Mouse (Mus musculus): ENCODE measurements at regions not wholly inside any gene's neighbourhood (a gene's known extent, or its start where the extent isn't known, plus 50 kb on each side); places are given as distances from the start of the nearest gene placed in this dataset.

DNA sequence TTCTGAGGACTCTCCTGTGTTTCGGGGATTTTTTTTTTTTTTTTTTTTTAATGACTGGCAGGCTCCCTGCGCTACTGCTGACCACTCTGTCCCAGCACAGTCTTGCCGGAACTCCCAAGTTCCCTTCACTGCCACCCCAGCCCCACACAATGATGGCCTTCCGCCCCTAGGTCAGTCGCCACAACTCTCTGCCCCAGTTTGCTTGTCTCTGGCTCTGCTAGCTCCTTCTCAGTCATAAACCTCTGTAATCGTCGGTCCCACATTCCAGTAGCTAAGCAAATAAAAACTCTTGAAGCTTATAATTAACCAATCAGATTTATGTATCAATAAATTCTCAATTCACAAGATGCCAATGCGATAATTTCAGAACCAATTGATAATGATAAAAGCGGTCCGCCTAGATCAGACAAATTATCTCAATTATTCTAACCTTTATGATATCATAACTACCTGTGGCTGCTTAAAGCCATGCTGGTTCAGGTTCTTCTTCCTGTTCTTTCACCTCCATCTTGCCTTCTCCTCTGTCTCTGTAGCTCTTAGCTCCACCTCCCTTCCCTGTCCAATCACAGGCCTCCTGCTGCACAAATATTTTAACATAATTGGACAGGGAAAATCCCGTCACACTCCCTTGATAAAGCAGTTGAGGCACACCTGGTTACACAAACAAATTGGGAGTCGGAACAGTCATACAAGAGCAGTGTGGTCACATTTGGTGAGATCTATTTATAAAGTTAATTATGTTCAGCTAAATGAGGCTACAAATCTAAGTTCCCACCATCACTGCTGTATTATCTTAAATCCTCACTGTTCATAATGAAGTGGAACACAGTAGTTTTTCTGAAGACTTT is 135.2 kb upstream of the Tars start:
- no peak for ATAC-seq
- WGBS (ENCODE audit: insufficient replicate concordance), result 72% methylated on average over 12 of the region's 12 CpGs
- H3K4me1 ChIP-seq, result 0 out of 2 replicates have a peak, but pooled peaks cover 4% of the 10 kb centered on the region
- H3K9me3 ChIP-seq (replicated peaks), result no peaks in the 10 kb centered on the region
- H3K36me3 ChIP-seq, result no peaks in the 10 kb centered on the region
- no peak overlapping the region for H3K4me2 ChIP-seq
- H3K9ac ChIP-seq, result no peak overlapping the region
- no peak overlapping the region for H3K4me3 ChIP-seq
- no peaks in the 10 kb centered on the region for H3K27me3 ChIP-seq (replicated peaks)
- no peak overlapping the region for H3K27ac ChIP-seq

DNA sequence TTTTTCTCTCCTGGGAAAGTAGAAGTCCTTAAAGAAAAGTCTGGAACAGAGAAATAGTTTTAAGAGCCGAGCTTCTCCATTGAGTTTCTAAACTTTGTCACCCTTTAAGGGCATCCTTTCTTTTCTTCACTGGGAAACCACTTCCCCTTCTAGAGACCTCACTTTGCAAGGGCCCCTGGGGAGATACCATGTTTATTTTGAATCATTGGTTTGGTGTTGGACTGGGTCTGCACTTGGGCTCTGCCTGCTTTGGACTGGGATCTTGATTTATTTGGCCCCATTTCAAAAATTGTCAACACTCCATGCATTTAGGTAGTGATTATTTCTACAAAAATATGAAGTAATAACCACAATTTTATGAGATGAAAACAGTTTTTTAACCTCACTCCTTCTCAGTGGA is 134.2 kb upstream of the Tars start:
- Histone ChIP-seq H3K9me3 (replicated peaks) (no peaks in the 10 kb centered on the region), H3K4me1 (0 out of 2 replicates have a peak, but pooled peaks cover 4% of the 10 kb centered on the region), H3K36me3 (no peaks in the 10 kb centered on the region), H3K4me2 (no peak overlapping the region), H3K27ac (no peak overlapping the region), H3K27me3 (replicated peaks) (no peaks in the 10 kb centered on the region), H3K9ac (no peak overlapping the region), H3K4me3 (no peak overlapping the region)
- 23% methylated on average over 1 of the region's 1 CpGs for WGBS (ENCODE audit: insufficient replicate concordance)
- no peak for ATAC-seq

DNA sequence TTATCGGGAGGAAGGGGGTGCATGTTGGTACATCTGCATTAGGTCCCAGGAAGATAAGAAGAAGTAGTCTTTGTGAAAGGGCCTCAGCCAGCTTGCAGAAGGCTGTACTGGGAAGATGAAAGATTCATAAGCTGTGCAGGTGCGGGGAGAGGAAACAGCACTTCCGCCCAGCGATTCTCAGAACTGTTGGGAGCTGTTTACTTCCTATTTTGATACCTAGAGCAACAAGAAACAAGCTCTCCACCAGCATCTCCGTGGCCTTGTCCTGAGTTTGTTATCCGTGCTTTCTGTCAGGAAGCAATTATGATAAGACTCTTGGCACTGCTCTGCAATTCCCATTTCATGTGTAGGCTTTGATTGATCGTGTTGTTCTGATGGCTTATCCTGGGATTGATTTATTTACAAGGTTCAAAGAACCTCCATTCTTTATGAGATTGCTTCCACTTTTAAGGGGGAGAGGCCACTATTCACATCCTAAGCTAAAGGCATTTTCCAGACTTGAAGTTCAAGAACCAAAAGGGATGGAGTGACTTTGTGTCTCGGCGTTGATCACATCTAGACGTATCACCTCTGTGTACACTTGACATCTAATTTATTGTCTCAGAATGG is 133.6 kb upstream of the Tars start:
- WGBS (ENCODE audit: insufficient replicate concordance), result 41% methylated on average over 10 of the region's 10 CpGs
- Histone ChIP-seq H3K27me3 (replicated peaks) (no peaks in the 10 kb centered on the region), H3K4me1 (0 out of 2 replicates have a peak, but pooled peaks cover 4% of the 10 kb centered on the region), H3K4me3 (no peak overlapping the region), H3K9me3 (replicated peaks) (no peaks in the 10 kb centered on the region), H3K4me2 (no peak overlapping the region), H3K36me3 (no peaks in the 10 kb centered on the region), H3K27ac (no peak overlapping the region), H3K9ac (no peak overlapping the region)
- no peak for ATAC-seq

DNA sequence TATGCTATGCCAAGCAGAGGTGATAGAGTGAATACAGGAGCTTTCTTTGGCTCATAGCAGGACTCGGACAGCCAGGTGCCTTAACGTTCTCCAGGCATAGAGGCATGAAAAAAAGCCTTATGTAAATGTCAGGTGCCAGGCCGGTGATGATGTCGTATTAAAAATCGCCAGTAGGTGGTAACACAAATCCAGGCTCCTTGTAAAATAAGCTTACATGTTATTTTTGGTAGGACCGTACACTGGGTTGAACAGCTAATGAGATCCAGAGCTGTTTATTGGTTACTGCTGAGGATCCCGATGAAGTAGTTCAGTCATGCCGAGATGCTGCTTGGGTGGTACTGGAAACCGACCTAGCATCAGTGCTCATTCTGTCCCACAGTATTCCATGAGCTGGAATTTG is 133.1 kb upstream of the Tars start:
- Histone ChIP-seq H3K36me3 (no peaks in the 10 kb centered on the region), H3K4me2 (no peak overlapping the region), H3K9ac (no peak overlapping the region), H3K4me1 (0 out of 2 replicates have a peak, but pooled peaks cover 4% of the 10 kb centered on the region), H3K9me3 (replicated peaks) (no peaks in the 10 kb centered on the region), H3K27me3 (replicated peaks) (no peaks in the 10 kb centered on the region), H3K4me3 (no peak overlapping the region), H3K27ac (no peak overlapping the region)
- WGBS (ENCODE audit: insufficient replicate concordance), result 64% methylated on average over 9 of the region's 9 CpGs
- no peak for ATAC-seq

DNA sequence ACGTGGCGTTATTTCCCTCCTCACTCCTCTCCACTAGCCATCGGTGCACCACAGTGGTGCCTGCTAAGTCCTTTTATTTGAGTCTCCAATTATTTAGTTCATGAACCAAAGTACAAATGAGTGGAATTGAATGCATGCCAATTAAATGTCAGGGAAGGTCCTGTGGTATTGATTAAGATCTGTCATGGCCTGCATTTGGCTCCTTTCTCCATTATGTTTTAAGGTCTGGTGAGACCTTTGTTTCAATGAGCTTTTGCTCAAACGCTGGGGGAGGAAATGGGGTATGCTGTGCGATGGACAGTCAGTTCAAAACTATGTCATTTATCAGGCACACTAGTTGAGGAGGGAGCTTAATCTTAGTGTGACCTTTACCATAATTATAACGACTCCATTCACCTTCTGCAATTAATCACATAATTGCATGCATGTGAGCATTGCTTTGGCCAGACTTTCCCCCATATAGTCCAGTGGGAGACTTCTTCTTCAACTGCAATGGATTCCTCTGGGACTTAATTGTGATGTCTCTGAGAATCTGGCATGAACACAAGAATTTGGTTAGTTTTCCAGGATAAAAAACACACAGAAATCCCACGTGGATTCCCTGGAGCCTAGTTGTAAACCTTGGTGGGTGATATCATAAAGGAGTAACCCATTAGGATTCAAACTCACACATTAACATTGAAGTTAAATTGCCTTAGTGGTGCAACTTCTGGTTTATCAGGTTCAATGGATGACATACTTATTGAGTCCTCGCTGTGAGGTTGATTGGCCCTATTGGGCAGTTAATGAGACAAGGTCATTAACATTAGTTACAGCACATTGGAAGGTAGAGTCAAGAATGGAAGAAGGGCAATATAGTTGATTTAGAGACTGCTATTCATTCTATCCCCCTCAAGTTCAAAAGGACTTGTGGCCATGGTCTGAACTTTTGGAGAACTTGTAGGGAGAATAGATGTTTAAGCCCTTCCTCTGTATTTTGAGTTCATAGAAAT is 130.7 kb upstream of the Tars start:
- ATAC-seq, result no peak
- H3K9ac ChIP-seq, result no peak overlapping the region
- no peaks in the 10 kb centered on the region for H3K9me3 ChIP-seq (replicated peaks)
- H3K4me3 ChIP-seq, result no peak overlapping the region
- H3K36me3 ChIP-seq, result no peaks in the 10 kb centered on the region
- 0 out of 2 replicates have a peak, but pooled peaks cover 4% of the 10 kb centered on the region for H3K4me1 ChIP-seq
- no peak overlapping the region for H3K27ac ChIP-seq
- H3K4me2 ChIP-seq, result no peak overlapping the region
- WGBS (ENCODE audit: insufficient replicate concordance), result 63% methylated on average over 8 of the region's 8 CpGs
- H3K27me3 ChIP-seq (replicated peaks), result no peaks in the 10 kb centered on the region

DNA sequence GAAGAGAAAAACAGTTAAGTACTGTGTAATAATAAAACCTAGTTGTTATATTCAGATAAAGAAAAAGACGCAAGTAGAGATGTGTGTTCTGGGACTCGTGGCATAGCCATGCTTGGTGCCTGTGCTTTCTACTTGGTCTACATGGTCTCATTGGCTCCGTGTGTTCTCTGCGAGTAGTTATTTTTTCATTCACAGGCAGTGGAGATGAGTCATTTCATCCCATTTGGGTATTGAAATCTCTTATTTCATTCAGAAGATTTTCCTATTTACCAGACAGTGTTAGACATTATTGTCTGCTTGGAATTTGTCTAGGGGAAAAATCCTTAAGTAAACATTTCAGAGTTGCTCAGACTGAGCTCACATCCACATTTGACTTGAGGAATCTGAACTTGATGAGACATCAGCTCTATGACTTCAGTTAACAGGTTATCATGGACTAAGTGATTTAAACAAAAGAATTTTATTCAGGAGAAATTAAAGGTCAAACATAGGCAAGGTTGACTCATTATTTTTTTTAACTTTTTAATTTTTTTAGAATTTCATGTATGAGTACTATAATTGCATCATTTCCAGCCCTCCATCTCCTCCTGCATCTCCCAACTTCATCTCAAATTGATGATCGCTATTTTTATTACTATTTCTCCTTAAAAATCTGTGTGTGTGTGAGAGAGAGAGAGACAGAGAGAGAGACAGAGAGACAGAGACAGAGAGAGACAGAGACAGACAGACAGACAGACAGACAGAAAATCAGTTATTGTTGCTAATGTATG is 125.1 kb upstream of the Tars start:
- 68% methylated on average over 5 of the region's 5 CpGs for WGBS (ENCODE audit: insufficient replicate concordance)
- Histone ChIP-seq H3K36me3 (no peaks in the 10 kb centered on the region), H3K9me3 (replicated peaks) (no peaks in the 10 kb centered on the region), H3K9ac (no peak overlapping the region), H3K4me1 (no peaks in the 10 kb centered on the region), H3K27ac (no peak overlapping the region), H3K4me3 (no peak overlapping the region), H3K4me2 (no peak overlapping the region), H3K27me3 (replicated peaks) (no peaks in the 10 kb centered on the region)
- no peak for ATAC-seq

DNA sequence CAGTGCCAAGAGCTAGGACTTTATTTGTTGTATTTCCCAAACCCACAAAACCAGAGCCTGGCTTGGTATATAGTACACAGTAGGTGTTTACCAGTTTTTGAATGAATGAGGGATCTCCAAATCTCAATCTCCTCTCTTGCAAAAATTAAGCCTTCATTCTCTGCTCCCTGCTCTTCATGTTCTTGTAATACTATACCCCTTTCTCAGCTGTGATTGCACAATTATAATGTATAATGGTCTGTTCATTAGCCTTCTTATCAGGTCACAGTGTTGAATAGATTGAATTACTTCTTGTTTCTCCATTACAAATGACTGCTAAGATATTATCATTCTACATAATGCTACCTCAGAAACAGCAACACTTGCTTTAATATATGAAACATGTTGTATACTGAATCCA is 119.1 kb upstream of the Tars start:
- no peaks in the 10 kb centered on the region for H3K4me1 ChIP-seq
- H3K36me3 ChIP-seq, result no peaks in the 10 kb centered on the region
- H3K27ac ChIP-seq, result no peak overlapping the region
- no peak overlapping the region for H3K4me3 ChIP-seq
- no peaks in the 10 kb centered on the region for H3K27me3 ChIP-seq (replicated peaks)
- no peaks in the 10 kb centered on the region for H3K9me3 ChIP-seq (replicated peaks)
- ATAC-seq, result no peak
- no peak overlapping the region for H3K9ac ChIP-seq
- H3K4me2 ChIP-seq, result no peak overlapping the region

DNA sequence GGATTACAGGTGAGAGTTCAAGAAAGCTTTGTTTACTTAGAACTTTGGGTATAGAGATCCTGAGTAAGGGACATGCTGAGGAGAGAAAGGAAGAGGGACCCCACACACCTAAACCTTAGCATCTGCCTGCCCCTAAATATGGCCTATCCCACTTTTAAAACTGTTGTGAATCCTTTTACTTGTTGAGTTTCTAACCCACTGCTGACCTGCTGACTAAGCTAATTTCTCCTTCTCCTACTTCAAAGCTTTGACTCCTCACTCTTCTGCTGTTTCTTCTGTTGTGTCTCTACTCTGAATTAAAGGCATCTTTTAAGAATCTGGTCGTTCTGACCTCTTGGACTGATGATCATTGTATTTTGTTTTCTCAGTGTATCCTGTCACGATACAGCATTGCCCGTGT is 118.4 kb upstream of the Tars start:
- Histone ChIP-seq H3K27me3 (replicated peaks) (no peaks in the 10 kb centered on the region), H3K4me3 (no peak overlapping the region), H3K27ac (no peak overlapping the region), H3K4me2 (no peak overlapping the region), H3K4me1 (no peaks in the 10 kb centered on the region), H3K9ac (no peak overlapping the region), H3K9me3 (replicated peaks) (no peaks in the 10 kb centered on the region), H3K36me3 (no peaks in the 10 kb centered on the region)
- ATAC-seq, result no peak
- 61% methylated on average over 3 of the region's 3 CpGs for WGBS (ENCODE audit: insufficient replicate concordance)

DNA sequence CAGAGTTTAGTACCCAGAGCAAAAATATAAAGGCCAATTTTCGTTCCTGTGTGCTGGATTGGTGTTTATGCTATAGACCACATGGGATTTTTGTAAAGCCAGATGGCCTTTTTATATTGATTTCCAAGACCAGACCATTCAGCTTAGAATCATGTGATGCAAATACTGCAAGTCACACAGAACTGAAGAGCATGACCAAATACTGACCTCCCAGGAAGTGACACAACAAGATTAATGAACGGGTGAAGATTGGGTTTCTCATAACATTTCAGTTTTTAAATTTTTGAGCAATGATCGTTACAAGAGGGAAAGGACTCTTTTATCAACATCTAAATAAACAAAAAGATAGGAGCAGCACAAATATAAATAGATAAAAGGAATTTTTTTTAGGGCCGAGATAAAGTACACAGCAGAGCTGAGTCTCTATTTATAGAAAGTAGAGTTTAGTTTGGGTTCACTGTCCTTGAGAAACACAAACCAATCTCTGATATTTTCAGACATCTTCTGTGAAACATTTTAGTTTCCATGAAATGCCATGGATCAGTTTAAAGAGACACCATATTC is 105.7 kb upstream of the Tars start:
- no peaks in the 10 kb centered on the region for H3K27me3 ChIP-seq (replicated peaks)
- H3K9ac ChIP-seq, result no peak overlapping the region
- no peak overlapping the region for H3K4me3 ChIP-seq
- H3K4me1 ChIP-seq, result no peaks in the 10 kb centered on the region
- H3K36me3 ChIP-seq, result no peaks in the 10 kb centered on the region
- ATAC-seq, result no peak
- no peak overlapping the region for H3K27ac ChIP-seq
- H3K4me2 ChIP-seq, result no peak overlapping the region
- H3K9me3 ChIP-seq (replicated peaks), result no peaks in the 10 kb centered on the region
- 45% methylated on average over 4 of the region's 4 CpGs for WGBS (ENCODE audit: insufficient replicate concordance)

DNA sequence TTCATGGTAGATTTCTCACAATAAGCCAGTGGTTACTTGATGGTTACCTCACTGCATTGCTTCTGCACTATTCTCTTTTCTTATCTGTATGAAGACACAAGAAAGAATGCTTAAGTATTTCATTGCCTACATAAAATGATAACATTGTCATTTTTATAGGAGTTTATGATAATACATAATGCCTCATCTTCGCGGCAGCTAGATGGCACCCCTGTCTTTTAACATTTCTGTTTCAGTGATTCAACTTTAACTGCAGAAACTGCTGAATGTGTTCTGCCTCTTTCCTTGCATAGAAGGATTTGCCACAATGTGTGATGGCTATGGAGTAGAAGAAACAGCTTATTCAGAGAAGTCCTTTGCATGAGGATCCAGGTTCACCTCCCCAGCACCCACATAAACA is 97.0 kb upstream of the Tars start:
- no peaks in the 10 kb centered on the region for H3K4me1 ChIP-seq
- 80% methylated on average over 2 of the region's 2 CpGs for WGBS (ENCODE audit: insufficient replicate concordance)
- no peaks in the 10 kb centered on the region for H3K9me3 ChIP-seq (replicated peaks)
- H3K4me3 ChIP-seq, result no peak overlapping the region
- H3K27me3 ChIP-seq (replicated peaks), result no peaks in the 10 kb centered on the region
- H3K27ac ChIP-seq, result no peak overlapping the region
- ATAC-seq, result no peak
- no peaks in the 10 kb centered on the region for H3K36me3 ChIP-seq
- no peak overlapping the region for H3K9ac ChIP-seq
- H3K4me2 ChIP-seq, result no peak overlapping the region

DNA sequence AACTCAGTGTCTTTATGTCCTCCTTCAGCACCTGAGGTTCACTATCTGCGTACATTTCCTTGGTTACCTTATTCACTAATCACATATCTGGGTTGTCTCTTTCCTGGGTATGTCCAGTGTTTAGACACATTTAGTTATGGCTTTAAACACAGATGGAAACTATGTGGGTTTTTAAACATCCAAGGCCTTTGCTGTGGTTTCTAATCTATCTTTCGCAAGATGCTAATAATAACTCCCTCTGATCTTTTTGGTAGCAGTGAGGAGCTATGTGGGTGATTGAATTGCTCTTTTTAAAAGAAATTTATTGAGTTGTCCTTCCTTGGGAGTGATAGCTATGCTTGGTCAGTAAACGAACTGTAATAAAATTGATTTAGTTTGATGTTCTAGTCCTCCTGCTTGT is 89.7 kb upstream of the Tars start:
- no peak overlapping the region for H3K4me3 ChIP-seq
- no peak for ATAC-seq
- no peak overlapping the region for H3K9ac ChIP-seq
- H3K4me1 ChIP-seq, result no peaks in the 10 kb centered on the region
- no peak overlapping the region for H3K4me2 ChIP-seq
- no peaks in the 10 kb centered on the region for H3K27me3 ChIP-seq (replicated peaks)
- 55% methylated on average over 3 of the region's 3 CpGs for WGBS (ENCODE audit: insufficient replicate concordance)
- no peaks in the 10 kb centered on the region for H3K36me3 ChIP-seq
- no peaks in the 10 kb centered on the region for H3K9me3 ChIP-seq (replicated peaks)
- no peak overlapping the region for H3K27ac ChIP-seq

Data from liver, embryonic 12.5 days (tissue).